ENCODE assay signal across 10 mouse cellular contexts in genomic region chr11:34681790-34682189, GRCm38 (mm10).
DNase-seq lines count a peak whose midpoint lies in the region; ATAC-seq and TF ChIP-seq lines count a peak whose summit lies in the region.
"Had no signal": no experiment of that assay in that cellular context is flagged by ENCODE, and none has a peak within 500 bp of the region (broad histone marks: within the 10 kb centered on the region; RNA-seq: fewer than 3 reads in every experiment).

No protein-coding gene starts in this region.

- H3K9ac ChIP-seq in heart, embryonic 12.5 days = no peak overlapping the region
- H3K9ac ChIP-seq: midbrain, embryonic 12.5 days had no signal

- no peak overlapping the region for H3K4me2 ChIP-seq in heart, embryonic 12.5 days
- H3K4me2 ChIP-seq: midbrain, embryonic 12.5 days had no signal

- no peaks in the 10 kb centered on the region for H3K9me3 ChIP-seq in heart, embryonic 12.5 days (replicated peaks)
- no peaks in the 10 kb centered on the region for H3K9me3 ChIP-seq in heart, embryonic 10.5 days
- H3K9me3 ChIP-seq: midbrain, embryonic 12.5 days had no signal

- H3K4me3 ChIP-seq in heart, embryonic 12.5 days = no peak overlapping the region
- H3K4me3 ChIP-seq in heart, embryonic 10.5 days = no peak overlapping the region
- H3K4me3 ChIP-seq: midbrain, embryonic 12.5 days had no signal

- DNase-seq in heart, embryonic 10.5 days (ENCODE audit: low spot score) = no peak
- DNase-seq in A20 (ENCODE audit: low read depth, low spot score) = peak; percentile 80
- peak; percentile 44 for DNase-seq in brain, embryonic 14.5 days (ENCODE audit: low read depth)
- peak; percentile 43 for DNase-seq in large intestine, adult 2 months (ENCODE audit: low read depth, low spot score)
- no peak for DNase-seq in spleen, postnatal 14 days (ENCODE audit: low spot score in 2 of 2)
- no peak for DNase-seq in adrenal gland, postnatal 14 days
- no peak for DNase-seq in layer of hippocampus, postnatal 10 days (ENCODE audit: low spot score in 2 of 2)
- DNase-seq: heart, postnatal 4 days had no signal

- TF ChIP-seq POLR2A in brain, embryonic 14.5 days (IDR thresholded peaks at IDR 0.05; ENCODE audit: borderline replicate concordance, extremely low read depth, insufficient read depth, insufficient read length, poor library complexity, severe bottlenecking) = no peak

- ATAC-seq in heart, embryonic 12.5 days (ENCODE audit: insufficient number of reproducible peaks, low FRiP score) = peak; percentile 81

- TF ChIP-seq CTCF in brain, embryonic 14.5 days (IDR thresholded peaks at IDR 0.05; ENCODE audit: borderline replicate concordance, extremely low read depth, insufficient read depth, insufficient read length) = no peak

- no peaks in the 10 kb centered on the region for H3K4me1 ChIP-seq in heart, embryonic 12.5 days (replicated peaks)
- no peaks in the 10 kb centered on the region for H3K4me1 ChIP-seq in heart, embryonic 10.5 days
- H3K4me1 ChIP-seq: midbrain, embryonic 12.5 days had no signal

- H3K27me3 ChIP-seq in heart, embryonic 12.5 days (replicated peaks) = no peaks in the 10 kb centered on the region
- H3K27me3 ChIP-seq in heart, embryonic 10.5 days (ENCODE audit: insufficient read depth, poor library complexity, severe bottlenecking) = no peaks in the 10 kb centered on the region
- H3K27me3 ChIP-seq: midbrain, embryonic 12.5 days had no signal

- H3K36me3 ChIP-seq in heart, embryonic 12.5 days = no peaks in the 10 kb centered on the region
- H3K36me3 ChIP-seq in heart, embryonic 10.5 days = no peaks in the 10 kb centered on the region
- H3K36me3 ChIP-seq: midbrain, embryonic 12.5 days had no signal

- no peak overlapping the region for H3K27ac ChIP-seq in heart, embryonic 12.5 days (ENCODE audit: poor library complexity, severe bottlenecking)
- H3K27ac ChIP-seq in heart, embryonic 10.5 days = no peak overlapping the region
- H3K27ac ChIP-seq: midbrain, embryonic 12.5 days had no signal

- WGBS in heart, embryonic 12.5 days = 47% methylated on average over 8 of the region's 8 CpGs
- 49% methylated on average over 8 of the region's 8 CpGs for WGBS in heart, embryonic 10.5 days
- WGBS in large intestine, adult 2 months = 51% methylated on average over 8 of the region's 8 CpGs

Comparison
In these comparisons a context has a peak if more than half of its experiments do, and no peak if none do; other contexts are left out.
1. DNase-seq: peak in A20 (single experiment), brain, embryonic 14.5 days (single experiment) and large intestine, adult 2 months (single experiment); none in heart, embryonic 10.5 days (single experiment), spleen, postnatal 14 days (0 of 2), adrenal gland, postnatal 14 days (single experiment) and layer of hippocampus, postnatal 10 days (0 of 2).